Mouse (Mus musculus) heart, postnatal 4 days (tissue): Measurements from ENCODE around the gene Proser2. TPM values are rescaled to one million over a fixed set of nuclear protein-coding genes. Genes with fewer than 3 reads are reported as not detected.
"Not testable (repeated sequence)": the region's sequence is repeated elsewhere in the genome, so short reads cannot be mapped to it uniquely, and the experiment has no call there.

Source experiments
- DNase-seq: peaks from one replicate; pipeline ENCODE4 v3.0.0; 2021
- total RNA-seq, 2 experiments: library from RNA; stranded (reverse); gene quantifications; 2 replicates each; pipeline ENCODE4 v1.2.3; 2021

Proser2 gene
- total RNA-seq, 2 experiments from 2014 or later: 13.3 to 15.6 TPM

DNA sequence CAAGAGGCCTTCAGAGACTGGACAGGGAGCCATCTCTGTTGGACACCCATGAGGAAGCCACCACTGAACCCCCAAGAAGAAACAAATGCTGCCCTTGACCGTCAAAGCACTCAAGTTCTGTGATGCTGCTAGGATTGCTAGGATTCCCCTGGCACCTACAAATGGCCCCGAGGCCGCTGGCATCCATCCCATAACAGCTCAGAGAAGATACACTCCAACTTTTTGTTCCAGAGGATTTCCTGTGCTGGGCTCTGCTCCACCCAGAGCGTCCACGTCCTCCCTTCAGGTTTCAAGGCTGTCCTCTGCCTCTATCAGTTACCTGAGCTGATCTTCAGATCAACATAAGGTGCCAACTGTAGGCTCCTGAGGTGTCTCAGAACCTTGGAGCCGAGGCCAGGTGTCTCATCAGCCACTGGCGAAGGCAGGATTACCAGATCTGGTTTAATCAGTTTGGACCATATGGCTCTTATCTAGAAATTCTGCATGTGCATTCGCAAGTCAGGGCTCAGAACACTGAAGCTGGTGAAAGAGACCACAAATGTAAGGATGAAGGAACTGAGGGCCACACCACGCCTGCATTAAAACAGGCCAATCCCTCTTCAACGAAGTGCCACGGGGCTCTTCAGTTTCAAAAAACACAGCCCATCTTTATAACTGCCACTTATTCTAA, 1.7 kb downstream of the Proser2 start:
- peak; percentile 51 for DNase-seq

DNA sequence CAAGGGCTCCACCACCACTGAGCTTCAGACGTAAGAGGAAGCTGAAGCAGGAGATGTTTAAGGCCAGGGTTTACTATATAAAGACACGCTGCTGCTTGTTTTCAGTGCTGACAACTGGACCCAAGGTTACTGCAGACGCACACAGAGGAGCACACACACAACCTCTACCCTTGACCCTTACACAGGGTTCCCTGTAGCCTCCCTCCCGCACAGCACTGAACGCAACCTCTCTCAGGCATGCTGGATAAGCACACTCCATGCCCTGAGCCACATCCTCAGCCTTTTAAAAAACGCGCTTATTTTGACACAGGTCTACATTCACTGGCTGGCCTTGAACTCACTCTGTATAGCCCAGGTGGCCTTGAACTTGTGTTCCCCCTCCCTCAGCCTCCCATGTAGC, 7.0 kb downstream of the Proser2 start:
- DNase-seq: no peak

DNA sequence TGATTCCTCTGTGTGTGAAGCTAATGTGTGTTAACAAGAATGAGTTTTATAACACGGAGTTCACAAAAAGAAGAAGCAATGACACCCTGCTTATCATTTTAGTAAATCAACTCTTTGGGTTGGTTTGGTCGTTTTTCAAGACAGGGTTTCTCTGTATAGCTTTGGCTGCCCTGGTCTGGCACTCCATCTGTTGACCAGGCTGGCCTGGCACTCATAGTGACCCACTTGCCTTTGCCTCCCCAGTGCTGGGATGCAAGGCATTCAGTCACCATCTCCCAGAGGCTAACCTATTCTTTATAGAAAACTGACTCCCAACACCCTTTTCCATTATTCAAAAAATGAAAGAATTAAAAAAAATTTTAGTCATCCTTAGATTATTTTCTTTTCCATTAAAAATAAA, 8.9 kb downstream of the Proser2 start:
- no peak for DNase-seq

GRCm38 (mm10) chr2:6118246-6118645, 11.8 kb downstream of the Proser2 start:
- peak; percentile 71 for DNase-seq

DNA sequence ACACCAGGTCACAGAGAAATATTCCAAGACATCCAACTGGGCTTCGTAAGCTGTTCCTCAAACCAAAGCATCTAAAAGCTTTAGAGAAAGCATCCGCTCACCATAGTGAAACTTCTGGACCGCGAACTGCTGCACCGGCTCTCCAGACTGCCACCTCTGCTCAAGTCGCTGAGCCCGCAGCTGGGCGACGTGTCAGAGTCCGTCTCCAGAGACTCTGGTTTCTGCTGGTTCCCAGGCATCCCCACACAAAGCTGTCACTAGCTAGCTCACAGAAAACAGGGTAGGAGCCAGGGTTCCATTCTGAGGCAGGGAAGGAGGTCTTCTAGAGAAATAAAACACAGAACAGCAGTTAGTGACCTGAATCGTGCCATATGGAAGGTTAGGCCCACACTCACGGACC, 16.2 kb downstream of the Proser2 start:
- DNase-seq: peak; percentile 4

- peak; percentile 14 for DNase-seq
Observed at GRCm38 (mm10) chr2:6112619-6113018, 17.4 kb downstream of the Proser2 start.

- no peak for DNase-seq
Observed at GRCm38 (mm10) chr2:6105437-6105836, 24.6 kb downstream of the Proser2 start.

DNA sequence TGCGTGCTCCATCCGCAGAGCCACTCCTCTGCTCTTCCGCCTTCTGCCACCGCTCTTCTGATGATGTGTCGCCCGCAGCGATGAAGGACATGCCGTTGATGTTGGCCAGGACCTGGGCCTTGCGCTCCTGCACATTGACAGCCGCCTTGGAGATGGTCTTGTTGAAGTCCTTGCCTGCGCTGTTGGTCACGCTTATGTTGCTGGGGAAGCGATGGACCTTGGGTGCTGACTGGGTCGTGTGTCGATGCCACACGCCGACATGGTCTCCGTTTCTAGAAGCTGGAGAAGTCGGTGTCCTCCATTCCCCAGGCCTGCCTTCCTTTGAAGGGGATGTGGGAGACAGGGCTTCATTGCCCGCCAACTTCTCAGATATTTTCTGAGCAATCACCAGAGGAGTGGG, 29.3 kb downstream of the Proser2 start:
- DNase-seq: no peak

DNA sequence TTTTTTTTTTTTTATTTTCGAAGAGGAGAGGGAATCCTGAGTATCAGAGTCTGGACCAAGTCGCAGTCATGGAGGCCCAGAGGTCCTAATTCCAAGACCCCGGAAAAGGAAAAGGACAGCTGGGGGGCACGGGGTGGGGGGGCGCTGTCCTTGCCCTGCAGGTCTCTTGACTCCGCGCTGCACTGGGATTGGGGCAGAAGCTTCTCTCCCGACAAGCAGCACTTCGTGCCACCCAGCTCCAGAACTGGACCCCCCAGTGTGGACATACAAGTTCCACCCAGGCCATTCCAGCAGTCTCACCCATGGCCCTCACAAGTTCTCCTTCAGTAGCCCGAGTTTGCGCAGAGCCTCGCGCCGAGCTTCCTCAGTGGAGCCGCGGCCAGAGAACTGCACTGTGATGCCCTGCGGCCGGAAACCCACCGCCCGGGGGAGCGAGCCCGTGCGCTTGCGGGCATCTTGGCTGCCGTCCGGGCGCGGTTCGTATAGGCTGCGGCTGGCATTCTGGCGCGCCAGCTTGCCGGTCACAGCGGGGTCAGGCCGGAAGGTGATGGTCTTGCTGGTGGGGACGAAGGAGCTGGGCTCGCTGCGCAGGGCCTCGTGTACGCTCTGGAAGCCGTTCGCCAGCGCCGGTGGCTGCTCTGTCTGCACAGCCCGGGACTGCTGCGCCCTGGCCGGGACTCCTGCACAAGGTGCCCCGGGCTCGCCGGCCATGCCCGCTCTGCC, 29.8 kb downstream of the Proser2 start:
- DNase-seq: peak; percentile 51

- no peak for DNase-seq
Observed at GRCm38 (mm10) chr2:6099443-6099842, 30.6 kb downstream of the Proser2 start.

GRCm38 (mm10) chr2:6098924-6099323, 31.1 kb downstream of the Proser2 start:
- DNase-seq: peak; percentile 72

DNA sequence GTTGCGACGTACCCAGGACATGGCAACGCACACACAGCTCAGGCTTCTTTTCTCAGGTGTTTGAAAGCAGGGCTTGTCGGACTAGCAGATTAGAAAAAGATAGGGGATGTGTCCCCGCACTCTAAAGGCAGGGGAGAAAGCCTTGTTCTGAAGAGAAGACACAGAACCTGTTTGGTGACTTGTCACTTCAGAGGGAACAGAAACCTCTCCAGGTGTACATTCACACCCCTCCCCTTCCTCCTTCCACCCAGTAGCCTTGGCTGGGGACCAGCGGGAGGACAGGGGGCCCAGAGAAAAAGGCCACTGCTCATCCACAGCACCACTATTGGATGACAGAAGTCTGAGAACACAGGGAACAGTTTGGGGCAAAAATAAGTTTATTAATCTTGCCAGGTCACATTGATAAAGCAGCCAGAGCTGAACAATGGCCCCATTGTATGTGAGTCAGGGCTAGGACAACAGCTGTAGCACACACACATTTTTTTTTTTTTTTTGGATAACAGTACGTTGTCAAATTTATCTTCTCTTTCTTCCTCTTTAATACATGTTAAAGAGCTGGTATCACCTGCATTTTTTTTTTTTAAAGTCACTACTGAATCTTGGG, 32.8 kb downstream of the Proser2 start:
- DNase-seq: peak; percentile 28

- not testable (repeated sequence) for DNase-seq
Observed at GRCm38 (mm10) chr2:6089941-6090340, 40.1 kb downstream of the Proser2 start.

- DNase-seq: peak; percentile 23
Observed at GRCm38 (mm10) chr2:6087151-6087550, 42.9 kb downstream of the Proser2 start.

DNA sequence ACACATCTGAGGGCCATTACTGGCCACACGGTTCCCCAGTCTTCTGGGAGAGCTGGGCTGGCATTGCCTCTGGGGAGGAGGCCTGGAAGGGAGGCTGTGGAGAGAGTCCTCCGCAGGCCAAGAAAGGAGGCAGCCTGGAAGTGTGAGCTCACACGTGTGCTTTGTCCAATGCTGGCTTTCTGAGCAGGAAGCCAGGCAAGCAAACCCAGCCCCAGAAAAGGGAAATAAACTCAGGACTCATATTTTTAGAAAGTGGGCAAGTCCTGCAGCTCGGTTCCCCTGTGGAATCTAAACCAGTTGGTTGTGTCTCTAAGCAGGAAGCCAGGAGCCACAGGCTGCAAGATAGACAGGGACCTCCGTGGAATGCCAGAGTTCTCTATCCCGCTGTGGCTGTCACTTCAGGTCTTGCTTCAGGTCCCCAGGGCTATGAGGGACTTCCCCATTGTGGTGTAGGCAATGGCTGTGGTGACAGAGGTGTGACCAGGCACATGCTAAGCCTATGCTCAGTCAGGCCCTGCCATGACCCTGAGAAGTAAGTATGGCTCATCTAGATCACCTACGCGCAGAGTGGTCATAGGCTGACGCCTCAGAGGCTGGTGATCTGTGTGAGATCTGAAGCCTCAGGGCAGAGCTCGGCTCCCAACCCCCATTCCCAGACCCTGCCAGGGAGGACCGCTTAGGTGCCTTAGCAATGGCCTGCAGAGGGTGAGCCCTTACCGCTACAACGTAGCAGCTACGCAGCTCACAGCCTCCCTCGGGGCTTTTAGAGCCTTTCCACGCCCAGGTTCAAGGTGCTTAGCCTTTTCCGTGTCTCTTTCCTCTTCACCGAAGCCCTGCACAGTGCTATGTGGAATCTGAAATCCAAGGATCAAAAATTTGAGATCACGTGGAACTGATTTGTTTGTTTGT, 44.1 kb downstream of the Proser2 start:
- DNase-seq: no peak

- DNase-seq: no peak
Observed at GRCm38 (mm10) chr2:6083696-6084095, 46.3 kb downstream of the Proser2 start.

GRCm38 (mm10) chr2:6082615-6083014, 47.4 kb downstream of the Proser2 start:
- no peak for DNase-seq

DNA sequence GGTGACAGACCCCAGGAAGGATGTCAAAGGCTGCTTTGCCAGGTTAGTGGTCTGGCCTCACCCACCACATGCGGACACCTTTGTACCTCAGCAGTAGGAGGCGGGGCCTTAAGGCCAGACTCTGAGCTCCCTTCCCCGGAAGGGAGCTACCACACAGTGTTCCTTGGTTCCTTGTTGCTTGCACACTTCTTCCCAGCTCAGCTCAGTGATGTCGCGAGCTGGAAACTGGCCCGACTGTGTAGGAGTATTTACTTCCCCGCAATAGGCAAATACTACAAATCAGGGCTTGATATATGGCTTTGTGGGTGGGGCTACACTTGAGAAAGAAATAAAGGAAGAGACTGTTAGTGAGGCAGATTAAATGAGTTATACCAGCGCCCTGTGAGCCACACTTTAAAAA, 48.9 kb downstream of the Proser2 start:
- no peak for DNase-seq

DNA sequence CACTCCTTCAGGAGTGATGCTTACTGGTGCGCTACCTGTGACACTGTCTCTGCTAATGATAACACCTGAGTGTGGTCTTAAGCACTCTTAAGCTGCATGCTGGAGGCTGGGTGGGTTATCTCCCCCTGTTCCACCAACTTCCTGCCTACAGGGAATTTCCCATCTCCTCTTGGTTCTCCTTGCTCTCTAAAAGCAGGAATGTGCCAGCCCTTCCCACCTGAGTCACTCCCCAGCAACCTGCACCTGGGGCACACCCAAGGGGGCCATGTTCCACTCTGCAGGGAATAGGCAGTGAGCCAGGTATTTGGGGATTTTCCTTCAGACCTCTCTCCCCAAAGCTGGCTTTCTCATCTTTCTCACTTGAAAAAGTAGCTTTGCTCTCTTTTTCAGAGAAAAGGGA, 50.0 kb downstream of the Proser2 start:
- no peak for DNase-seq

GRCm38 (mm10) chr2:6075530-6075896, 54.5 kb downstream of the Proser2 start:
- no peak for DNase-seq

- peak; percentile 71 for DNase-seq
Observed at GRCm38 (mm10) chr2:6074891-6075529, 55.0 kb downstream of the Proser2 start.

DNA sequence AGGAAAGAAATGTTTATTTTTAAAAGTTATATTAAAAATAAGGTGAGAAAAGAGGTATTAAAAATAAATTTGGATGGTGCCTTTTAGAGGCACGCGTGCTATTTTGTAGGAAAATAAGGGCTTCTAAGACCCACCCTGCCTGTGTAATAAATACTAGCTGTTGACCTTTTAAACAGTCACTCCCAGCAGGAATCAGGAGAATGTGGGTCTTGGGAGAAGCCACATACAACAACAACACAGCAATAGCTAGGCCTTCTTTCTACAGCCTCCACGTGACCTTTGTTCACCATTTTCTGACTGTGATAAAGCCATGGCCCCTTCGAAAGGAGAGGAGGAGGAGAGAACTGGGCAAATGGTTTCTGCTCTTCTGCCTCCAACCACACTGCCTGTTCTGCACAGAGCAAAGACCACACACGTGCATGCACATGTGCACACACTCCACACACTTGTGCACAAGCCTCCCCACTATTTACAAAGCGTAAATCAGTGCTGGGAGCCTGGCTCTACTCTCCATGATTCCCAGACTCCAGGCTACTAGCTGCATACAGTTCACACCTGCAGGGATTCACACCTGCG, 57.2 kb downstream of the Proser2 start:
- DNase-seq: no peak
